Mouse (Mus musculus): Measurements from ENCODE around the gene Rec114. TPM values are rescaled to one million over a fixed set of nuclear protein-coding genes. Genes with fewer than 3 reads are reported as not detected.
A peak's percentile ranks its signal among the peaks of the same experiment; 100 is the strongest.

Rec114 gene
- polyA plus RNA-seq, 1 experiment from 2014 or later: 2.1 TPM

DNA sequence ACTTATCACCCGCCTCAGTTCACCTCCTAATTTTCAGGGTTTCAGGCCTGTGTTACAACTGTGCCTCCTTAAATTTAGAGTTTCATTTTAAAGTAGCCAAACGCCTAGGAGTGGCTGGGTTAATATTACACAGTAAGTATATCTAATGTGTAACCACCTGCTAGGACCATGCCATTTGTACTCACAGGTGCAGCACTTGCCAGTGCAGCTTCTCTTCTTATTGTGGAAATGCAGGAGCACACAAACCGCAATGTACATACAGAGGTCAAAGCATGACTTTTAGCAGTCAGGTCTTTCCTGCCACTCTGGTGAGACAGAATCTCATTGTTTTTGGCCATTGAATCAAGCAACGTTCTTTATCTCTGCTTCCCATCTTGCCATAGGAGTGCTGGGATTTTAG is 89.3 kb downstream of the Rec114 start:
- H3K9ac ChIP-seq (ENCODE audit: low read depth, low read length): no peak overlapping the region
- no peaks in the 10 kb centered on the region for H3K4me1 ChIP-seq (ENCODE audit: control insufficient read depth, insufficient read depth, low read length)
- no peaks in the 10 kb centered on the region for H3K27me3 ChIP-seq (ENCODE audit: control insufficient read depth, insufficient read depth, low read length)
- H3K4me3 ChIP-seq (ENCODE audit: low read length): no peak overlapping the region
- H3K4me2 ChIP-seq (replicated peaks; ENCODE audit: low read depth, low read length): no peak overlapping the region
- peaks cover 11% of the 10 kb centered on the region; the same call in 1 of the 2 replicates for H3K36me3 ChIP-seq (ENCODE audit: control insufficient read depth, insufficient read depth, low read length)
- ATAC-seq (ENCODE audit: low FRiP score, low TSS enrichment): no peak
- no peaks in the 10 kb centered on the region for H3K9me3 ChIP-seq (ENCODE audit: control insufficient read depth, low read length)
- H3K27ac ChIP-seq (ENCODE audit: low read depth, low read length): peak overlapping the region; percentile 37; the same call in 1 of the 2 replicates
- 71% methylated on average over 4 of the region's 4 CpGs for WGBS

DNA sequence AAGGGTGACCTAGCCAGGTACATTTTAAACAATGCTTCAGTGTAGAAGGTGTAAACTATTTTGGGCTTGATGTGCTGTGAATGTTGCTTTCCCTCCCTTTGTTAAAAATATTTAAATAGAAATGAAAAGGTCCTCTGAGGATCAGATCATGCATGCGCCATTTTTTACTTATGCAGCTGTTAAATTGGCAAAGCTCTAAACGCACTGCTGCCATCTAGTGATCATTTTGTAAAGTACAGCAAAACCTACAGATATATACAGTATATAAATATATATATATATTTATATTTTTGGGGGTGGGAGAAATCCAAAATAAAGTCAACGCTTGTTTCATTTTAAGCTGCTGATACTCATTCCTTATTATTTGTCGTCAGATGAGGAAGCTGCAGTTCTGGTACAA is 91.8 kb downstream of the Rec114 start:
- Histone ChIP-seq H3K27ac (ENCODE audit: low read depth, low read length) (no peak overlapping the region), H3K4me1 (ENCODE audit: control insufficient read depth, insufficient read depth, low read length) (no peaks in the 10 kb centered on the region), H3K27me3 (ENCODE audit: control insufficient read depth, insufficient read depth, low read length) (no peaks in the 10 kb centered on the region), H3K9me3 (ENCODE audit: control insufficient read depth, low read length) (no peaks in the 10 kb centered on the region), H3K9ac (ENCODE audit: low read depth, low read length) (no peak overlapping the region), H3K36me3 (ENCODE audit: control insufficient read depth, insufficient read depth, low read length) (peaks cover 6% of the 10 kb centered on the region; the same call in 1 of the 2 replicates), H3K4me2 (replicated peaks; ENCODE audit: low read depth, low read length) (no peak overlapping the region), H3K4me3 (ENCODE audit: low read length) (no peak overlapping the region)
- ATAC-seq (ENCODE audit: low FRiP score, low TSS enrichment): no peak
- WGBS: 60% methylated on average over 4 of the region's 4 CpGs

DNA sequence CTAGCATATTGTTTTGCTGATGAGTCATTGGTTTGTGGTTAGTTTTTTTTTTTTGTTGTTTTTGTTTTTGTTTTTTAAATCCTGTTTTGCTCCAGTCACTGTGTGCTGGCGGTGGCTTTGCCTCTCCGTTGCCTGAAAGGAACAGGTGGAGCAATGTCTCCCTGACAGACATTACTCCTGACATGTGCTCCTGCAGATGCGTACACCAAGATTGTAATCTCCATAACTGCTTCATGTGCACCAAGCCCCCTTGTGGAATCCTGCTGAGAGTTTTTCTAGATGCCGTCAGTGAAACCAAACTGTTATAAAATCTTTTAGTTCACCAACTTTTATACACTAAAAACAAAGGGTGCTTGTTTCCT is 94.5 kb downstream of the Rec114 start:
- H3K9ac ChIP-seq (ENCODE audit: low read depth, low read length): no peak overlapping the region
- no peak overlapping the region for H3K27ac ChIP-seq (ENCODE audit: low read depth, low read length)
- 79% methylated on average over 4 of the region's 4 CpGs for WGBS
- no peaks in the 10 kb centered on the region for H3K4me1 ChIP-seq (ENCODE audit: control insufficient read depth, insufficient read depth, low read length)
- H3K27me3 ChIP-seq (ENCODE audit: control insufficient read depth, insufficient read depth, low read length): no peaks in the 10 kb centered on the region
- H3K4me3 ChIP-seq (ENCODE audit: low read length): no peak overlapping the region
- no peak for ATAC-seq (ENCODE audit: low FRiP score, low TSS enrichment)
- H3K9me3 ChIP-seq (ENCODE audit: control insufficient read depth, low read length): no peaks in the 10 kb centered on the region
- no peak overlapping the region for H3K4me2 ChIP-seq (replicated peaks; ENCODE audit: low read depth, low read length)
- H3K36me3 ChIP-seq (ENCODE audit: control insufficient read depth, insufficient read depth, low read length): peaks cover 14% of the 10 kb centered on the region; the same call in 1 of the 2 replicates

DNA sequence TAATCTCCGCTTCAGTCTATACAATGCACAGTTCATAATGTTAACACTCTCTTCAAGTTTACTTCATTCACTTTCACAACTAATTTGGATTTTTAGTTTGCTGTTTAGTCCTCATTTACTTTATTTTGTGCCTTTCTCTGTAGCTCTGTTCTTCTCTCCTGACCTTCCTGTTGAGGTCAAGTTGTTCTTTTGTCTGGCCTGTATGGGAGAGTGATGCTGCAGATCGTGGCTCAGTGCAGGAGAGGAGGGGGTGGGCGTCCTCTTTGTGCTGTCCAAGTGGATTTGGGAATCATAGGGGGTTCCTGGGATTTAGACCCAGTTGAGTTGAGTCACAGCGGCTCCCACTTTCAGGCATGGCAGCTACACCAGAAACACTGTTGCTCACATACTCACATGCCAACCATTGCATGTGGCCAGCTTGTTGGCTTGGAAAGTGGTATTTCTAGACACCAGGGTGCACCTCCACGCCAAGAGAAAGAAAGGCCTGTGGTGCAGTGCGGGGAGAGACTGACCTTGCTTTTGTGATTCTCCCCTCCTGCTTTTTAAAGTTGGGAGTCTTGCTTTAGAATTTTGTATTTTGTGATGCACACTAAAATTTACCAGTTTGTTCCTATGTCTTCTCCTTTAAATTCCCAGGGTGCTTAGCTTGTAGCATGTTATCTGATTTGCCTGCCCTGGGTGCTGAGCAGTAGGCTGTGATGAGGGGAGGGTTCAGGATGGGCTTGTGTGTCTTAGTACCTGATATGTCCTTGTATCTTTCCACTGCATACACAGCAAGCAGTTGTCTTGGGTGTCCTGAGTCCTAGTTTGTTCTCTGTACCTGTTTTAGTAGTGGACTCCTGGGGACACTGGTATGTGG is 95.1 kb downstream of the Rec114 start:
- no peak overlapping the region for H3K27ac ChIP-seq (ENCODE audit: low read depth, low read length)
- peaks cover 20% of the 10 kb centered on the region for H3K36me3 ChIP-seq (ENCODE audit: control insufficient read depth, insufficient read depth, low read length)
- no peaks in the 10 kb centered on the region for H3K4me1 ChIP-seq (ENCODE audit: control insufficient read depth, insufficient read depth, low read length)
- no peak overlapping the region for H3K4me3 ChIP-seq (ENCODE audit: low read length)
- 88% methylated on average over 6 of the region's 6 CpGs for WGBS
- H3K27me3 ChIP-seq (ENCODE audit: control insufficient read depth, insufficient read depth, low read length): no peaks in the 10 kb centered on the region
- H3K9me3 ChIP-seq (ENCODE audit: control insufficient read depth, low read length): no peaks in the 10 kb centered on the region
- ATAC-seq (ENCODE audit: low FRiP score, low TSS enrichment): no peak
- no peak overlapping the region for H3K4me2 ChIP-seq (replicated peaks; ENCODE audit: low read depth, low read length)
- no peak overlapping the region for H3K9ac ChIP-seq (ENCODE audit: low read depth, low read length)

DNA sequence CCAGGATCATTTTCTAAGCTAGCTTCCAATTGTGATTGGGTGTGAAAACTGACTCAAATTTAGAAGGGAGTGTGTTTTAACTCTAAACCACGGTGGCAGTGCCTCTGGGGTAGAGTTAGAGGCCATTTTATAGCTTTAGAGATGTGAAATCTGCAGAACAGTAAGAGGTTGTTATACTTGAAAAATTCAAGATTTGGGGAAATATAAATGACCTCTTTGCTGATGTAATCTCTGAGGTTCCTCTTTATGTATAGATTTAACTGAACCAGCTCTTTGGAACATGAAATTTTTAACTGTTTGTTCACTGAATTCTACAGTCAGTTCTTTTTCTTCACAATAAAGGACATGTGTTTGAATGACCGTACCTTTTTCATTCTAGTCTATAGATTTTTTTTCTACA is 113.3 kb downstream of the Rec114 start:
- no peaks in the 10 kb centered on the region for H3K9me3 ChIP-seq (ENCODE audit: control insufficient read depth, low read length)
- H3K4me2 ChIP-seq (replicated peaks; ENCODE audit: low read depth, low read length): no peak overlapping the region
- no peak overlapping the region for H3K27ac ChIP-seq (ENCODE audit: low read depth, low read length)
- no peak for ATAC-seq (ENCODE audit: low FRiP score, low TSS enrichment)
- no peaks in the 10 kb centered on the region for H3K4me1 ChIP-seq (ENCODE audit: control insufficient read depth, insufficient read depth, low read length)
- H3K9ac ChIP-seq (ENCODE audit: low read depth, low read length): no peak overlapping the region
- H3K4me3 ChIP-seq (ENCODE audit: low read length): no peak overlapping the region
- no peaks in the 10 kb centered on the region for H3K27me3 ChIP-seq (ENCODE audit: control insufficient read depth, insufficient read depth, low read length)
- 70% methylated on average over 2 of the region's 2 CpGs for WGBS
- H3K36me3 ChIP-seq (ENCODE audit: control insufficient read depth, insufficient read depth, low read length): peaks cover 19% of the 10 kb centered on the region; the same call in 1 of the 2 replicates

DNA sequence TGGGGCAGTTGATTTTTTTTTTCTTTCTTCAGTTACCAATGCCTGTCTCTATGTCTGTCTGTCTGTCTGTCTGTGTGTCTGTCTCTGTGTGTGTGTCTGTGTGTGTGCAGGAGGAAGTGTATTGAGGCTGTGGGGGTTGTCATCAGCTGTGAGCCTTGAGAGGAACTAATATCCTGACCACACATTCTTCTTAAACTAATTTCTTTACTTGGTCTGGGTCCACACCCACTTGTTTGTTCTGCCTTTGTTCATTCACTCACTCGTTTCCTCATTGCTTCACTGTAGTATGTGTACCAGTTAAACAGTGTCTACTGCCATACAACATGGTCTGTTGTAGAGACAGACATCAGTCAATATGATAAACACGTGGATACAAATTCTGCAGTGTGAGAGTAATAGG is 116.6 kb downstream of the Rec114 start:
- Histone ChIP-seq H3K27ac (ENCODE audit: low read depth, low read length) (no peak overlapping the region), H3K9ac (ENCODE audit: low read depth, low read length) (no peak overlapping the region), H3K27me3 (ENCODE audit: control insufficient read depth, insufficient read depth, low read length) (no peaks in the 10 kb centered on the region), H3K4me3 (ENCODE audit: low read length) (no peak overlapping the region), H3K4me1 (ENCODE audit: control insufficient read depth, insufficient read depth, low read length) (no peaks in the 10 kb centered on the region), H3K9me3 (ENCODE audit: control insufficient read depth, low read length) (no peaks in the 10 kb centered on the region), H3K4me2 (replicated peaks; ENCODE audit: low read depth, low read length) (no peak overlapping the region), H3K36me3 (ENCODE audit: control insufficient read depth, insufficient read depth, low read length) (peaks cover 17% of the 10 kb centered on the region; the same call in 1 of the 2 replicates)
- ATAC-seq (ENCODE audit: low FRiP score, low TSS enrichment): no peak
- WGBS: 83% methylated on average over 2 of the region's 2 CpGs

- 83% methylated on average over 1 of the region's 1 CpGs for WGBS
- no peaks in the 10 kb centered on the region for H3K4me1 ChIP-seq (ENCODE audit: control insufficient read depth, insufficient read depth, low read length)
- H3K9ac ChIP-seq (ENCODE audit: low read depth, low read length): no peak overlapping the region
- no peak overlapping the region for H3K27ac ChIP-seq (ENCODE audit: low read depth, low read length)
- H3K36me3 ChIP-seq (ENCODE audit: control insufficient read depth, insufficient read depth, low read length): no peaks in the 10 kb centered on the region; the same call in 1 of the 2 replicates
- no peak overlapping the region for H3K4me3 ChIP-seq (ENCODE audit: low read length)
- H3K4me2 ChIP-seq (replicated peaks; ENCODE audit: low read depth, low read length): no peak overlapping the region
- H3K9me3 ChIP-seq (ENCODE audit: control insufficient read depth, low read length): no peaks in the 10 kb centered on the region
- no peak for ATAC-seq (ENCODE audit: low FRiP score, low TSS enrichment)
- no peaks in the 10 kb centered on the region for H3K27me3 ChIP-seq (ENCODE audit: control insufficient read depth, insufficient read depth, low read length)
Measured at GRCm38 (mm10) chr9:58623009-58623408, 120.8 kb downstream of the Rec114 start.

- Histone ChIP-seq H3K4me3 (ENCODE audit: low read length) (no peak overlapping the region), H3K27me3 (ENCODE audit: control insufficient read depth, insufficient read depth, low read length) (no peaks in the 10 kb centered on the region), H3K27ac (ENCODE audit: low read depth, low read length) (no peak overlapping the region), H3K36me3 (ENCODE audit: control insufficient read depth, insufficient read depth, low read length) (no peaks in the 10 kb centered on the region), H3K9me3 (ENCODE audit: control insufficient read depth, low read length) (no peaks in the 10 kb centered on the region), H3K4me1 (ENCODE audit: control insufficient read depth, insufficient read depth, low read length) (no peaks in the 10 kb centered on the region), H3K4me2 (replicated peaks; ENCODE audit: low read depth, low read length) (no peak overlapping the region), H3K9ac (ENCODE audit: low read depth, low read length) (no peak overlapping the region)
- 72% methylated on average over 3 of the region's 3 CpGs for WGBS
- no peak for ATAC-seq (ENCODE audit: low FRiP score, low TSS enrichment)
Measured at GRCm38 (mm10) chr9:58615064-58615938, 128.5 kb downstream of the Rec114 start.

GRCm38 (mm10) chr9:58613790-58614189 is 130.0 kb downstream of the Rec114 start:
- ATAC-seq (ENCODE audit: low FRiP score, low TSS enrichment): no peak
- Histone ChIP-seq H3K27me3 (ENCODE audit: control insufficient read depth, insufficient read depth, low read length) (no peaks in the 10 kb centered on the region), H3K36me3 (ENCODE audit: control insufficient read depth, insufficient read depth, low read length) (no peaks in the 10 kb centered on the region), H3K9me3 (ENCODE audit: control insufficient read depth, low read length) (no peaks in the 10 kb centered on the region), H3K4me3 (ENCODE audit: low read length) (no peak overlapping the region), H3K4me2 (replicated peaks; ENCODE audit: low read depth, low read length) (no peak overlapping the region), H3K4me1 (ENCODE audit: control insufficient read depth, insufficient read depth, low read length) (no peaks in the 10 kb centered on the region), H3K27ac (ENCODE audit: low read depth, low read length) (no peak overlapping the region), H3K9ac (ENCODE audit: low read depth, low read length) (no peak overlapping the region)
- WGBS: 90% methylated on average over 1 of the region's 1 CpGs

All from kidney, embryonic 14.5 days (tissue).